Mouse (Mus musculus) spleen, adult 12 weeks (tissue): ENCODE data around the gene Gm7792.
"Not testable (repeated sequence)": the region's sequence is repeated elsewhere in the genome, so short reads cannot be mapped to it uniquely, and the experiment has no call there.

Source experiments
- DNase-seq: peaks from one replicate; pipeline ENCODE4 v3.0.0; 2022; ENCODE audit warnings: low spot score

Gene Gm7792

DNA sequence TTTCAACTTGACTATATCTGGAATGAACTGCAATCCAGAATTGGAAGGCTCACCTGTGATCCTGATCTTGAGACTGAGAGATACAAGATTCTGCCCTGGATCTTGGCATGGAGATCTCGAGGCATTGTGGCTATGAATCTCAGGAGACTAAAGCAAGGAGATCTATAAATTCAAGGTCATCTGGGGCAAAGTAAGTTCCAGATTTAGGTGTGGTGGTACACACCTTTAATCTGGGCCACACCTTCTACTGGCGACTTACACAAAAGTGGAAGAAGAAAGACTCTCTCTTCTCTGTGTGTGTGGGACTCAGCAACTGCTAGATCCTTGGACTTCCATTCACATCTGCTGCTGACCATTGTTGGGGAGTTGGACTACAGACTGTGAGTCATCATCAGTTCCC is at the start of gene Gm7792:
TSS of gene Gm7792 (plus strand) at position 301 of the 400 bp plus-strand sequence.
- DNase-seq = not testable (repeated sequence)
